Mouse (Mus musculus): ENCODE results near the gene Qsox2. TPM values are rescaled to one million over a fixed set of nuclear protein-coding genes. Genes with fewer than 3 reads are reported as not detected.

The Qsox2 gene
- polyA plus RNA-seq, 1 experiment, result 17.2 TPM

GRCm38 (mm10) chr2:26234253-26234652 is 3.1 kb downstream of the Qsox2 start:
- H3K27me3 ChIP-seq (ENCODE audit: control insufficient read depth, insufficient read depth, low read length, poor library complexity, severe bottlenecking), result no peaks in the 10 kb centered on the region
- no peaks in the 10 kb centered on the region for H3K9me3 ChIP-seq (replicated peaks; ENCODE audit: control insufficient read depth, insufficient read depth, low read length, poor library complexity, severe bottlenecking)
- no peak overlapping the region for H3K9ac ChIP-seq (ENCODE audit: low read depth, poor library complexity, severe bottlenecking)
- H3K27ac ChIP-seq (ENCODE audit: insufficient read depth, low read length), result no peak overlapping the region
- no peak for TF ChIP-seq POLR2A (IDR thresholded peaks at IDR 0.05; ENCODE audit: insufficient read depth, low read length)
- no peak for TF ChIP-seq EP300 (IDR thresholded peaks at IDR 0.05; ENCODE audit: insufficient read depth, low read depth, low read length)
- TF ChIP-seq CTCF (IDR thresholded peaks at IDR 0.05; ENCODE audit: low read depth, low read length), result no peak
- no peaks in the 10 kb centered on the region for H3K4me1 ChIP-seq (ENCODE audit: control insufficient read depth, insufficient read depth, low read length)
- no peak overlapping the region for H3K4me3 ChIP-seq (ENCODE audit: low read depth, low read length)
- no peaks in the 10 kb centered on the region for H3K36me3 ChIP-seq (ENCODE audit: control insufficient read depth, insufficient read depth, low read length, poor library complexity, severe bottlenecking)

DNA sequence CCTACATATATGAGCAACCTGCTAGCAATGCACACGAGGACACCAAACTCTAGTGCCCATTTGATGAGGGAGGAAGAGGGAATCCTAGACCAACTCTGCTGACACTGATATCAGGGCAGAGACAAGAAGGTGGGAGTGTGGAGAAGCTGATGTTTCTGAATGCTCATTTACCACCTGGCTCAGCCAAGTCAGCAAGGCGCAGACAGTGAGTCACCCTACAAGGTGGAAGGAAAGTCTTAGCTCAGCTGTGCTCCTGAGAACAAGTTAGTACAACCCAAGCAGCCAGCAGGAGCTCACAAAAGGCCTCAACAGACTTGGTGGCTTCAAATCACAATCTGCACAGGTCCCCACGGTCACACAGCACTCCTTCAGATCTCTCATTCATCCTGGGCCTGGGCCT is 6.0 kb downstream of the Qsox2 start:
- Histone ChIP-seq H3K4me1 (ENCODE audit: control insufficient read depth, insufficient read depth, low read length) (no peaks in the 10 kb centered on the region), H3K27ac (ENCODE audit: insufficient read depth, low read length) (no peak overlapping the region), H3K9me3 (replicated peaks; ENCODE audit: control insufficient read depth, insufficient read depth, low read length, poor library complexity, severe bottlenecking) (no peaks in the 10 kb centered on the region), H3K4me3 (ENCODE audit: low read depth, low read length) (no peak overlapping the region), H3K27me3 (ENCODE audit: control insufficient read depth, insufficient read depth, low read length, poor library complexity, severe bottlenecking) (no peaks in the 10 kb centered on the region), H3K36me3 (ENCODE audit: control insufficient read depth, insufficient read depth, low read length, poor library complexity, severe bottlenecking) (no peaks in the 10 kb centered on the region), H3K9ac (ENCODE audit: low read depth, poor library complexity, severe bottlenecking) (no peak overlapping the region)
- TF ChIP-seq EP300 (IDR thresholded peaks at IDR 0.05; ENCODE audit: insufficient read depth, low read depth, low read length) (no peak), CTCF (IDR thresholded peaks at IDR 0.05; ENCODE audit: low read depth, low read length) (no peak), POLR2A (IDR thresholded peaks at IDR 0.05; ENCODE audit: insufficient read depth, low read length) (no peak)

- Histone ChIP-seq H3K9me3 (replicated peaks; ENCODE audit: control insufficient read depth, insufficient read depth, low read length, poor library complexity, severe bottlenecking) (no peaks in the 10 kb centered on the region), H3K36me3 (ENCODE audit: control insufficient read depth, insufficient read depth, low read length, poor library complexity, severe bottlenecking) (no peaks in the 10 kb centered on the region), H3K27me3 (ENCODE audit: control insufficient read depth, insufficient read depth, low read length, poor library complexity, severe bottlenecking) (no peaks in the 10 kb centered on the region), H3K4me1 (ENCODE audit: control insufficient read depth, insufficient read depth, low read length) (no peaks in the 10 kb centered on the region), H3K9ac (ENCODE audit: low read depth, poor library complexity, severe bottlenecking) (no peak overlapping the region), H3K27ac (ENCODE audit: insufficient read depth, low read length) (no peak overlapping the region), H3K4me3 (ENCODE audit: low read depth, low read length) (no peak overlapping the region)
- TF ChIP-seq CTCF (IDR thresholded peaks at IDR 0.05; ENCODE audit: low read depth, low read length), result no peak
- no peak for TF ChIP-seq EP300 (IDR thresholded peaks at IDR 0.05; ENCODE audit: insufficient read depth, low read depth, low read length)
- TF ChIP-seq POLR2A (IDR thresholded peaks at IDR 0.05; ENCODE audit: insufficient read depth, low read length), result no peak
These were observed 7.1 kb downstream of the Qsox2 start for GRCm38 (mm10) chr2:26230253-26230652.

- no peaks in the 10 kb centered on the region for H3K36me3 ChIP-seq (ENCODE audit: control insufficient read depth, insufficient read depth, low read length, poor library complexity, severe bottlenecking)
- H3K4me1 ChIP-seq (ENCODE audit: control insufficient read depth, insufficient read depth, low read length), result no peaks in the 10 kb centered on the region
- H3K9me3 ChIP-seq (replicated peaks; ENCODE audit: control insufficient read depth, insufficient read depth, low read length, poor library complexity, severe bottlenecking), result no peaks in the 10 kb centered on the region
- no peak overlapping the region for H3K9ac ChIP-seq (ENCODE audit: low read depth, poor library complexity, severe bottlenecking)
- TF ChIP-seq EP300 (IDR thresholded peaks at IDR 0.05; ENCODE audit: insufficient read depth, low read depth, low read length) (no peak), CTCF (IDR thresholded peaks at IDR 0.05; ENCODE audit: low read depth, low read length) (peak; percentile 80)
- H3K27me3 ChIP-seq (ENCODE audit: control insufficient read depth, insufficient read depth, low read length, poor library complexity, severe bottlenecking), result no peaks in the 10 kb centered on the region
- no peak overlapping the region for H3K4me3 ChIP-seq (ENCODE audit: low read depth, low read length)
- H3K27ac ChIP-seq (ENCODE audit: insufficient read depth, low read length), result no peak overlapping the region
These were observed 9.5 kb downstream of the Qsox2 start for GRCm38 (mm10) chr2:26227788-26228187.

DNA sequence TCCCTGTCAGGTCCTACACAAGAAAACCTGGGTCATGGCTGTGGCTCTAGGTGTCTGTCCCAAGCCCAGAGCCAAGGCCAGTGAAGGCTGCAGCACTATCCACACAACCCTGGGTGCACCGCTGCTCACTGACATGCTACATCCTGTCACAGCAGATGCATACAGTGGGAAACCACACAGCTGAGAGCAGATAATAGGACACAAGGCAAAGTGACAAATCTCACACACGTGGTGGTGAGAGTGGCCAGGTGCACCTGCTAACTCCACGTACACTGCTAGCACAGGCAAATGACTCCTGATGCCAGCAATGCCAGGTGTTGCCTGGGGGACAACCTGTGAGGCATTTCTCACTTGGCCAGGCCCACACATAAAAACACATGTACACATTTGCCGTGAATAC is 12.1 kb downstream of the Qsox2 start:
- Histone ChIP-seq H3K36me3 (ENCODE audit: control insufficient read depth, insufficient read depth, low read length, poor library complexity, severe bottlenecking) (no peaks in the 10 kb centered on the region), H3K27ac (ENCODE audit: insufficient read depth, low read length) (no peak overlapping the region), H3K4me3 (ENCODE audit: low read depth, low read length) (no peak overlapping the region), H3K9ac (ENCODE audit: low read depth, poor library complexity, severe bottlenecking) (no peak overlapping the region), H3K27me3 (ENCODE audit: control insufficient read depth, insufficient read depth, low read length, poor library complexity, severe bottlenecking) (no peaks in the 10 kb centered on the region), H3K4me1 (ENCODE audit: control insufficient read depth, insufficient read depth, low read length) (no peaks in the 10 kb centered on the region), H3K9me3 (replicated peaks; ENCODE audit: control insufficient read depth, insufficient read depth, low read length, poor library complexity, severe bottlenecking) (no peaks in the 10 kb centered on the region)
- no peak for TF ChIP-seq EP300 (IDR thresholded peaks at IDR 0.05; ENCODE audit: insufficient read depth, low read depth, low read length)
- no peak for TF ChIP-seq CTCF (IDR thresholded peaks at IDR 0.05; ENCODE audit: low read depth, low read length)
- no peak for TF ChIP-seq POLR2A (IDR thresholded peaks at IDR 0.05; ENCODE audit: insufficient read depth, low read length)

DNA sequence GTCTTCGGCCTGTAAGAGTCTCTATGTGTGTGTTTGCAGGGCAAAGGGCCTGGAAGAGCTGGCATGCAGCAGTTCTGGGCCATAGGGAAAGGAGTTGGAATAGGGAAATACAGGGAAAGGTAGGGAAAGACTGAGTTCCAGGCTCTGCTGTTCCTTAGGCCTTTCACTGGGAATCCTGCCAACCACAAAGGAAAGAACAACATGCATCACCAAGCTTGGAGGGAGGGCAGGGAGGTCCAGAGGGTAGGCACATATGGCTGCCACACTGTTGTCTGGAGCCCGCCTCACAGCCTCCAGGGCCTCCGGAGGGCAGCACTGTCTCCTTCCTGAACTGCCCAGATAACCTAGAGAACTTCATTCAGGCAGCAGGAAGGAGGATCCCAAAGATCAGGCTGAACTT is 13.4 kb downstream of the Qsox2 start:
- Histone ChIP-seq H3K4me1 (ENCODE audit: control insufficient read depth, insufficient read depth, low read length) (no peaks in the 10 kb centered on the region), H3K27ac (ENCODE audit: insufficient read depth, low read length) (no peak overlapping the region), H3K9me3 (replicated peaks; ENCODE audit: control insufficient read depth, insufficient read depth, low read length, poor library complexity, severe bottlenecking) (no peaks in the 10 kb centered on the region), H3K36me3 (ENCODE audit: control insufficient read depth, insufficient read depth, low read length, poor library complexity, severe bottlenecking) (no peaks in the 10 kb centered on the region), H3K27me3 (ENCODE audit: control insufficient read depth, insufficient read depth, low read length, poor library complexity, severe bottlenecking) (no peaks in the 10 kb centered on the region), H3K4me3 (ENCODE audit: low read depth, low read length) (no peak overlapping the region), H3K9ac (ENCODE audit: low read depth, poor library complexity, severe bottlenecking) (no peak overlapping the region)
- TF ChIP-seq EP300 (IDR thresholded peaks at IDR 0.05; ENCODE audit: insufficient read depth, low read depth, low read length) (no peak), CTCF (IDR thresholded peaks at IDR 0.05; ENCODE audit: low read depth, low read length) (no peak), POLR2A (IDR thresholded peaks at IDR 0.05; ENCODE audit: insufficient read depth, low read length) (no peak)
